Mouse (Mus musculus) kidney, adult 2 months (tissue): ENCODE measurements around the gene Kcnh4. TPM values are rescaled to one million over a fixed set of nuclear protein-coding genes. Genes with fewer than 3 reads are reported as not detected.

Source experiments
- DNase-seq: peaks from one replicate; pipeline ENCODE4 v3.0.0; 2021
- H3K27ac ChIP-seq: fragments of 200-500 bp; 2 replicates; pipeline ENCODE4 v1.5.1; 2012; ENCODE audit warnings: low read depth, low read length, control low read depth, inconsistent platforms; ENCODE audit not compliant: insufficient read depth
- H3K27me3 ChIP-seq: fragments of 200-500 bp; replicated peaks from 2 replicates; pipeline ENCODE4 v1.6.1; 2012; ENCODE audit warnings: mild to moderate bottlenecking, moderate library complexity, low read length, inconsistent platforms; ENCODE audit not compliant: control insufficient read depth, insufficient read depth
- H3K36me3 ChIP-seq: fragments of 200-500 bp; 2 replicates; pipeline ENCODE4 v1.6.1; 2012; ENCODE audit warnings: mild to moderate bottlenecking, moderate library complexity, low read length, inconsistent platforms; ENCODE audit not compliant: control insufficient read depth, insufficient read depth
- H3K4me1 ChIP-seq: fragments of 200-500 bp; 2 replicates; pipeline ENCODE4 v1.6.1; 2011; ENCODE audit warnings: low read length; ENCODE audit not compliant: control insufficient read depth, insufficient read depth
- H3K4me3 ChIP-seq: fragments of 200-500 bp; 2 replicates; pipeline ENCODE4 v1.5.1; 2011; ENCODE audit warnings: mild to moderate bottlenecking, low read depth, low read length, control low read depth; ENCODE audit not compliant: insufficient read depth
- CTCF ChIP-seq: fragments of 200-500 bp; conservative IDR thresholded peaks from 2 replicates; pipeline ENCODE4 v1.5.1; 2011; ENCODE audit warnings: low read depth, mild to moderate bottlenecking, control low read depth, low read length, moderate library complexity, mixed read lengths; ENCODE audit not compliant: insufficient read depth, insufficient read length
- POLR2A ChIP-seq: fragments of 200-500 bp; IDR thresholded peaks from one replicate; pipeline ENCODE4 v1.6.1; 2011; ENCODE audit warnings: low read depth, low read length, control low read depth
- WGBS: fragments of 180-500 bp; shearing (Covaris S2); methylation state at CpG from one replicate; pipeline ENCODE4 v1.1.7; 2018; 5-methylcytosine and 5-hydroxymethylcytosine counted together
- polyA plus RNA-seq: library from polyadenylated mRNA; depleted of rRNA; stranded (reverse); fragments of >200 nt; gene quantifications from 2 replicates; pipeline ENCODE4 v1.2.3, GENCODE M21; 2012; rRNA removed

The Kcnh4 gene
- polyA plus RNA-seq, 1 experiment = 0.08 TPM

- H3K4me3 ChIP-seq = 0 out of 2 replicates have a peak overlapping the region, but pooled peaks have one; percentile 6
- H3K27ac ChIP-seq = no peak overlapping the region
- TF ChIP-seq POLR2A (no peak), CTCF (no peak)
- 0 out of 2 replicates have a peak, but pooled peaks cover 3% of the 10 kb centered on the region for H3K4me1 ChIP-seq
- DNase-seq = no peak
- WGBS = 84% methylated on average over 7 of the region's 7 CpGs
- no peaks in the 10 kb centered on the region for H3K36me3 ChIP-seq
- no peaks in the 10 kb centered on the region for H3K27me3 ChIP-seq
Measured at GRCm38 (mm10) chr11:100690389-100690788, 69.4 kb downstream of the Kcnh4 start.

Other genes with a start within 250 kb of the Kcnh4 start
- 181 and 191 TPM in 2 replicates for gene Acly, start 231.9 kb downstream of the Kcnh4 start, polyA plus RNA-seq
- 0.84 and 1.4 TPM in 2 replicates for gene Ttc25, start 214.3 kb downstream of the Kcnh4 start, polyA plus RNA-seq
- 10.5 and 13.5 TPM in 2 replicates for gene Cnp, start 185.0 kb downstream of the Kcnh4 start, polyA plus RNA-seq
- gene Nkiras2, start 140.7 kb downstream of the Kcnh4 start, polyA plus RNA-seq = 60.5 and 63.1 TPM in 2 replicates
- 30.0 and 45.6 TPM in 2 replicates for gene Dnajc7, start 139.8 kb downstream of the Kcnh4 start, polyA plus RNA-seq
- gene Zfp385c, start 67.5 kb downstream of the Kcnh4 start, polyA plus RNA-seq = 0.14 and 0.34 TPM in 2 replicates
- gene Dhx58, start 55.7 kb downstream of the Kcnh4 start, polyA plus RNA-seq = 3.7 and 6.2 TPM in 2 replicates
- gene Kat2a, start 47.5 kb downstream of the Kcnh4 start, polyA plus RNA-seq = 25.9 and 29.0 TPM in 2 replicates
- 0.48 and 0.49 TPM in 2 replicates for gene Hspb9, start 46.1 kb downstream of the Kcnh4 start, polyA plus RNA-seq
- gene Rab5c, start 21.7 kb downstream of the Kcnh4 start, polyA plus RNA-seq = 445 and 472 TPM in 2 replicates
- not detected in 2 replicates for gene Hcrt, start 3.0 kb upstream of the Kcnh4 start, polyA plus RNA-seq
- gene Ghdc, start 11.0 kb upstream of the Kcnh4 start, polyA plus RNA-seq = 30.4 and 31.8 TPM in 2 replicates
- gene Stat5b, start 90.8 kb upstream of the Kcnh4 start, polyA plus RNA-seq = 23.2 and 24.0 TPM in 2 replicates
- 15.8 and 16.6 TPM in 2 replicates for gene Stat5a, start 99.4 kb upstream of the Kcnh4 start, polyA plus RNA-seq
- 55.5 and 57.2 TPM in 2 replicates for gene Stat3, start 179.6 kb upstream of the Kcnh4 start, polyA plus RNA-seq
- gene Cavin1, start 210.9 kb upstream of the Kcnh4 start, polyA plus RNA-seq = 32.1 and 35.0 TPM in 2 replicates
- 48.4 and 54.0 TPM in 2 replicates for gene Atp6v0a1, start 249.5 kb upstream of the Kcnh4 start, polyA plus RNA-seq